Mouse (Mus musculus) lung, embryonic 14.5 days (tissue): ENCODE results near the gene Srpr. TPM values are rescaled to one million over a fixed set of nuclear protein-coding genes. Genes with fewer than 3 reads are reported as not detected.

Source experiments
- ATAC-seq: fragments of 200-750 bp; cut with Nextera tagmentation; 2 replicates; pipeline ENCODE4 v1.8.0; 2017; ENCODE audit warnings: mild to moderate bottlenecking, moderate TSS enrichment, moderate library complexity; ENCODE audit not compliant: insufficient read depth
- DNase-seq: peaks from one replicate; pipeline ENCODE4 v3.0.0-alpha.2; 2015
- H3K27ac ChIP-seq: fragments of 300-500 bp; sonication (generic); 2 replicates; pipeline ENCODE4 v1.5.1; 2014; ENCODE audit warnings: low read depth, mild to moderate bottlenecking, moderate library complexity
- H3K27me3 ChIP-seq: fragments of 300-500 bp; sonication (generic); 2 replicates; pipeline ENCODE4 v1.6.1; 2014; ENCODE audit warnings: low read length, control low read depth; ENCODE audit not compliant: insufficient read depth
- H3K36me3 ChIP-seq: fragments of 300-500 bp; sonication (generic); 2 replicates; pipeline ENCODE4 v1.6.1; 2014; ENCODE audit warnings: control low read depth; ENCODE audit not compliant: insufficient read depth
- H3K4me1 ChIP-seq: fragments of 300-500 bp; sonication (generic); 2 replicates; pipeline ENCODE4 v1.6.1; 2014; ENCODE audit warnings: antibody characterized with exemption, control low read depth; ENCODE audit not compliant: insufficient read depth
- H3K4me2 ChIP-seq: fragments of 300-500 bp; sonication (generic); 2 replicates; pipeline ENCODE4 v1.6.1; 2014; ENCODE audit warnings: mild to moderate bottlenecking
- H3K4me3 ChIP-seq: fragments of 300-500 bp; sonication (generic); 2 replicates; pipeline ENCODE4 v1.5.1; 2014; ENCODE audit warnings: low read depth, low read length
- H3K9ac ChIP-seq: fragments of 300-500 bp; sonication (generic); 2 replicates; pipeline ENCODE4 v1.6.1; 2014
- H3K9me3 ChIP-seq: fragments of 300-500 bp; sonication (generic); 2 replicates; pipeline ENCODE4 v1.6.1; 2016; ENCODE audit warnings: low read depth, low read length, control low read depth
- CTCF ChIP-seq: IDR thresholded peaks from 2 replicates; pipeline ENCODE4 v1.5.1; 2016; ENCODE audit warnings: antibody characterized with exemption, low read depth
- WGBS: fragments of 180-500 bp; shearing (Covaris S2); extraction: QIAGEN DNeasy Blood & Tissue Kit; methylation state at CpG from one replicate; pipeline ENCODE4 v1.1.7; 2014; 5-methylcytosine and 5-hydroxymethylcytosine counted together
- polyA plus RNA-seq: library from polyadenylated mRNA; unstranded; fragments of >200 nt; fragmentation: Nextera tagmentation; extraction: Ambion mirVana; gene quantifications from 2 replicates; pipeline ENCODE4 v1.2.1, GENCODE M21; 2014

Gene Srpr
- polyA plus RNA-seq, 1 experiment from 2014 or later, result 133 TPM

GRCm38 (mm10) chr9:35175251-35176123, 24.5 kb upstream of the Srpr start, which contains the start of gene Dcps:
Dcps (minus strand) TSS chr9:35176061.
- peak within 1 kb of the TSS; percentile 68 for H3K4me3 ChIP-seq
- H3K4me2 ChIP-seq, result peak within 1 kb of the TSS; percentile 95
- no peaks in the 10 kb centered on the region for H3K9me3 ChIP-seq
- DNase-seq, result peak; percentile 96
- H3K27me3 ChIP-seq, result no peaks in the 10 kb centered on the region
- H3K27ac ChIP-seq, result peak within 1 kb of the TSS; percentile 81
- under 1% methylated on average over 38 of the region's 38 CpGs for WGBS
- H3K4me1 ChIP-seq, result no peaks in the 10 kb centered on the region
- TF ChIP-seq CTCF, result peak; percentile 29; the same call in 1 of the 2 replicates
- ATAC-seq, result peak; percentile 99
- H3K36me3 ChIP-seq, result peaks cover 6% of the 10 kb centered on the region; the same call in 1 of the 2 replicates
- H3K9ac ChIP-seq, result peak within 1 kb of the TSS; percentile 64

GRCm38 (mm10) chr9:35176124-35176659, 23.8 kb upstream of the Srpr start:
- ATAC-seq, result no peak; the same call in 1 of the 2 replicates

GRCm38 (mm10) chr9:35182832-35183231, 17.1 kb upstream of the Srpr start:
- Histone ChIP-seq H3K27ac (no peak overlapping the region), H3K9me3 (no peaks in the 10 kb centered on the region), H3K9ac (no peak overlapping the region), H3K4me2 (no peak overlapping the region), H3K4me1 (no peaks in the 10 kb centered on the region), H3K27me3 (no peaks in the 10 kb centered on the region), H3K4me3 (no peak overlapping the region), H3K36me3 (peaks cover 11% of the 10 kb centered on the region; the same call in 1 of the 2 replicates)
- no peak for TF ChIP-seq CTCF
- ATAC-seq (no peak), DNase-seq (no peak)
- WGBS, result 85% methylated on average over 2 of the region's 2 CpGs

More at GRCm38 (mm10) chr9:35176124-35176659, 23.8 kb upstream of the Srpr start:
- Histone ChIP-seq H3K27me3 (no peaks in the 10 kb centered on the region), H3K4me2 (peak overlapping the region; percentile 95), H3K27ac (no peak overlapping the region), H3K9ac (peak overlapping the region; percentile 64; the same call in 1 of the 2 replicates), H3K9me3 (no peaks in the 10 kb centered on the region), H3K4me3 (peak overlapping the region; percentile 68), H3K4me1 (no peaks in the 10 kb centered on the region), H3K36me3 (no peaks in the 10 kb centered on the region)
- DNase-seq, result no peak
- TF ChIP-seq CTCF, result no peak
- WGBS, result 47% methylated on average over 14 of the region's 14 CpGs

- WGBS, result 60% methylated on average over 5 of the region's 5 CpGs
- Histone ChIP-seq H3K4me1 (no peaks in the 10 kb centered on the region), H3K36me3 (peaks cover 15% of the 10 kb centered on the region; the same call in 1 of the 2 replicates), H3K4me2 (no peak overlapping the region), H3K9ac (no peak overlapping the region), H3K9me3 (no peaks in the 10 kb centered on the region), H3K4me3 (no peak overlapping the region), H3K27ac (no peak overlapping the region), H3K27me3 (no peaks in the 10 kb centered on the region)
- no peak for TF ChIP-seq CTCF
- DNase-seq, result no peak
- ATAC-seq, result no peak
These were observed 16.6 kb upstream of the Srpr start for GRCm38 (mm10) chr9:35183359-35183758.

GRCm38 (mm10) chr9:35186430-35186829, 13.5 kb upstream of the Srpr start:
- Histone ChIP-seq H3K27ac (no peak overlapping the region), H3K4me3 (no peak overlapping the region), H3K4me2 (no peak overlapping the region), H3K9ac (no peak overlapping the region), H3K27me3 (no peaks in the 10 kb centered on the region), H3K9me3 (no peaks in the 10 kb centered on the region), H3K36me3 (peaks cover 35% of the 10 kb centered on the region; the same call in 1 of the 2 replicates), H3K4me1 (no peaks in the 10 kb centered on the region)
- no peak for TF ChIP-seq CTCF
- no peak for ATAC-seq
- no peak for DNase-seq
- WGBS, result 66% methylated on average over 4 of the region's 4 CpGs

GRCm38 (mm10) chr9:35187351-35187903, 12.5 kb upstream of the Srpr start:
- WGBS, result 74% methylated on average over 10 of the region's 10 CpGs
- peaks cover 36% of the 10 kb centered on the region; the same call in 1 of the 2 replicates for H3K36me3 ChIP-seq
- peak; percentile 24 for DNase-seq

More at GRCm38 (mm10) chr9:35187351-35187903, 12.5 kb upstream of the Srpr start:
- no peak for TF ChIP-seq CTCF
- Histone ChIP-seq H3K4me2 (no peak overlapping the region), H3K9ac (no peak overlapping the region), H3K4me1 (no peaks in the 10 kb centered on the region), H3K27me3 (no peaks in the 10 kb centered on the region), H3K9me3 (no peaks in the 10 kb centered on the region), H3K4me3 (no peak overlapping the region), H3K27ac (no peak overlapping the region)
- ATAC-seq, result no peak
